Mouse (Mus musculus) adrenal gland, postnatal 36 days (tissue): ENCODE data around the gene Zfp64. TPM values are rescaled to one million over a fixed set of nuclear protein-coding genes. Genes with fewer than 3 reads are reported as not detected.

Source experiments
- DNase-seq, 2 experiments: peaks; one replicate each; pipeline ENCODE4 v3.0.0; 2021; ENCODE audit warnings: mixed read lengths in 1 of 2
- total RNA-seq, 2 experiments: library from RNA; stranded (reverse); gene quantifications; 2 replicates each; pipeline ENCODE4 v1.2.3; 2021

Zfp64 gene
- total RNA-seq, 2 experiments from 2014 or later, result 16.9 to 18.4 TPM

GRCm38 (mm10) chr2:168851545-168851944 lies 103.8 kb downstream of the Zfp64 start:
- no peak for DNase-seq

GRCm38 (mm10) chr2:168848553-168848952 lies 106.8 kb downstream of the Zfp64 start:
- no peak for DNase-seq

- DNase-seq, result no peak
Observed at GRCm38 (mm10) chr2:168846180-168846720, 109.1 kb downstream of the Zfp64 start.

Other genes starting within 250 kb of the Zfp64 start
- gene Atp9a, start 213.2 kb downstream of the Zfp64 start, total RNA-seq, result 10 to 100 TPM; 70.2 to 81.5 TPM
- gene Sall4, start 187.6 kb downstream of the Zfp64 start, total RNA-seq, result not detected